Mouse (Mus musculus): ENCODE measurements around the gene Xpr1.

DNA sequence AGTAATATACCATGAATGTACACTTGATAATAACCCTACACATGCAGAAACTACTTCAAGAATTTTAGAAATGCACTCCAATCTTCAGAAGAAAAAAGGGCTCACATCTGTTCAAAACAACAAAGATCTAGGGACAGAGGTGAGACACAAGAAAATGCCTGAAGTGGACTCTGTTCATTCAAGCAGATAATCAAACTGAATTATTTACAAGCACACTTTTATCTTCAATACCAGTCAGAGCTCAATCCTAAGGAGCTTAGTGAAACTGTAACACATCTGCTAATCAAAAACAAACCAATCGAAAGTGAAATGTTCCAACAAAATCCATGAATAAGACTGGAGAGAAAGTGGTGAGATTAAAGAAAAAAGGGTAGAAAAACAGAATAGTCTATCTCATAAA is 35.3 kb downstream of the Xpr1 start:
- TF ChIP-seq CTCF (IDR thresholded peaks at IDR 0.05; ENCODE audit: control insufficient read depth, insufficient read depth, insufficient replicate concordance, low read depth, low read length) (no peak), POLR2A (IDR thresholded peaks at IDR 0.05; ENCODE audit: control insufficient read depth, low read depth, low read length) (no peak)

All from testis, adult 2 months (tissue).